Mouse (Mus musculus): ENCODE data around the gene Pagr1a. TPM values are rescaled to one million over a fixed set of nuclear protein-coding genes. Genes with fewer than 3 reads are reported as not detected.

Pagr1a gene
- polyA plus RNA-seq, 1 experiment from 2014 or later: 62.5 TPM

Small RNAs within 50 kb of the gene (microRNA-seq; reads per million reads assigned to microRNA genes)
- not detected for gene Gm44343

Other genes with a start within 250 kb of the Pagr1a start
- gene Ypel3, start 240.4 kb downstream of the Pagr1a start, polyA plus RNA-seq (2015; fragmentation: Nextera tagmentation; extraction: Ambion mirVana): 81.9 and 93.0 TPM in 2 replicates
- gene Tbx6, start 235.9 kb downstream of the Pagr1a start, polyA plus RNA-seq (2015; fragmentation: Nextera tagmentation; extraction: Ambion mirVana): 0.46 and 0.66 TPM in 2 replicates
- gene Ppp4c, start 224.9 kb downstream of the Pagr1a start, polyA plus RNA-seq (2015; fragmentation: Nextera tagmentation; extraction: Ambion mirVana): 237 and 240 TPM in 2 replicates
- gene Fam57b, start 219.7 kb downstream of the Pagr1a start, polyA plus RNA-seq (2015; fragmentation: Nextera tagmentation; extraction: Ambion mirVana): 0.73 and 0.74 TPM in 2 replicates
- gene 4930451I11Rik, start 185.7 kb downstream of the Pagr1a start, polyA plus RNA-seq (2015; fragmentation: Nextera tagmentation; extraction: Ambion mirVana): not detected in 2 replicates
- 0.62 and 0.74 TPM in 2 replicates for gene Doc2a, start 169.9 kb downstream of the Pagr1a start, polyA plus RNA-seq (2015; fragmentation: Nextera tagmentation; extraction: Ambion mirVana)
- gene Hirip3, start 155.4 kb downstream of the Pagr1a start, polyA plus RNA-seq (2015; fragmentation: Nextera tagmentation; extraction: Ambion mirVana): 28.5 and 28.8 TPM in 2 replicates
- gene Ino80e, start 155.0 kb downstream of the Pagr1a start, polyA plus RNA-seq (2015; fragmentation: Nextera tagmentation; extraction: Ambion mirVana): 60.1 and 68.3 TPM in 2 replicates
- gene Taok2, start 132.6 kb downstream of the Pagr1a start, polyA plus RNA-seq (2015; fragmentation: Nextera tagmentation; extraction: Ambion mirVana): 38.3 and 40.1 TPM in 2 replicates
- gene Tmem219, start 94.4 kb downstream of the Pagr1a start, polyA plus RNA-seq (2015; fragmentation: Nextera tagmentation; extraction: Ambion mirVana): 32.0 and 33.4 TPM in 2 replicates
- 15.0 and 15.1 TPM in 2 replicates for gene Kctd13, start 88.5 kb downstream of the Pagr1a start, polyA plus RNA-seq (2015; fragmentation: Nextera tagmentation; extraction: Ambion mirVana)
- gene Asphd1, start 67.8 kb downstream of the Pagr1a start, polyA plus RNA-seq (2015; fragmentation: Nextera tagmentation; extraction: Ambion mirVana): 0.37 and 0.44 TPM in 2 replicates
- gene Sez6l2, start 66.8 kb downstream of the Pagr1a start, polyA plus RNA-seq (2015; fragmentation: Nextera tagmentation; extraction: Ambion mirVana): 1.5 and 2.3 TPM in 2 replicates
- gene Cdipt, start 41.4 kb downstream of the Pagr1a start, polyA plus RNA-seq (2015; fragmentation: Nextera tagmentation; extraction: Ambion mirVana): 113 and 119 TPM in 2 replicates
- gene Cdiptos, start 41.3 kb downstream of the Pagr1a start, polyA plus RNA-seq (2015; fragmentation: Nextera tagmentation; extraction: Ambion mirVana): 2.1 and 2.4 TPM in 2 replicates
- 27.2 and 29.1 TPM in 2 replicates for gene Mvp, start 2.7 kb downstream of the Pagr1a start, polyA plus RNA-seq (2015; fragmentation: Nextera tagmentation; extraction: Ambion mirVana)
- 1.0 TPM in 1 of 2 replicates, not detected in the other for gene Pagr1b, start 868 bp downstream of the Pagr1a start, polyA plus RNA-seq (2015; fragmentation: Nextera tagmentation; extraction: Ambion mirVana)
- 25.0 and 63.8 TPM in 2 replicates for gene Gm42742, start 3.7 kb upstream of the Pagr1a start, polyA plus RNA-seq (2015; fragmentation: Nextera tagmentation; extraction: Ambion mirVana)
- 5.9 and 8.1 TPM in 2 replicates for gene Prrt2, start 3.9 kb upstream of the Pagr1a start, polyA plus RNA-seq (2015; fragmentation: Nextera tagmentation; extraction: Ambion mirVana)
- 67.7 and 69.7 TPM in 2 replicates for gene Maz, start 9.7 kb upstream of the Pagr1a start, polyA plus RNA-seq (2015; fragmentation: Nextera tagmentation; extraction: Ambion mirVana)
- gene Kif22, start 25.1 kb upstream of the Pagr1a start, polyA plus RNA-seq (2015; fragmentation: Nextera tagmentation; extraction: Ambion mirVana): 93.5 and 101 TPM in 2 replicates
- 14.5 and 34.1 TPM in 2 replicates for gene Zg16, start 70.0 kb upstream of the Pagr1a start, polyA plus RNA-seq (2015; fragmentation: Nextera tagmentation; extraction: Ambion mirVana)
- 4.7 and 5.0 TPM in 2 replicates for gene AI467606, start 74.0 kb upstream of the Pagr1a start, polyA plus RNA-seq (2015; fragmentation: Nextera tagmentation; extraction: Ambion mirVana)
- gene Qprt, start 104.9 kb upstream of the Pagr1a start, polyA plus RNA-seq (2015; fragmentation: Nextera tagmentation; extraction: Ambion mirVana): 6.1 and 7.4 TPM in 2 replicates
- 0.64 and 1.0 TPM in 2 replicates for gene Spn, start 120.5 kb upstream of the Pagr1a start, polyA plus RNA-seq (2015; fragmentation: Nextera tagmentation; extraction: Ambion mirVana)
- gene Cd2bp2, start 178.7 kb upstream of the Pagr1a start, polyA plus RNA-seq (2015; fragmentation: Nextera tagmentation; extraction: Ambion mirVana): 44.1 and 46.6 TPM in 2 replicates
- 24.3 and 24.4 TPM in 2 replicates for gene Tbc1d10b, start 191.1 kb upstream of the Pagr1a start, polyA plus RNA-seq (2015; fragmentation: Nextera tagmentation; extraction: Ambion mirVana)
- 18.6 and 31.0 TPM in 2 replicates for gene Mylpf, start 191.5 kb upstream of the Pagr1a start, polyA plus RNA-seq (2015; fragmentation: Nextera tagmentation; extraction: Ambion mirVana)
- gene Zfp553, start 215.7 kb upstream of the Pagr1a start, polyA plus RNA-seq (2015; fragmentation: Nextera tagmentation; extraction: Ambion mirVana): 33.9 and 34.8 TPM in 2 replicates
- 17.7 and 19.2 TPM in 2 replicates for gene Sept1, start 215.8 kb upstream of the Pagr1a start, polyA plus RNA-seq (2015; fragmentation: Nextera tagmentation; extraction: Ambion mirVana)
- 57.9 and 63.1 TPM in 2 replicates for gene Zfp771, start 226.9 kb upstream of the Pagr1a start, polyA plus RNA-seq (2015; fragmentation: Nextera tagmentation; extraction: Ambion mirVana)
- 164 and 181 TPM in 2 replicates for gene Dctpp1, start 243.4 kb upstream of the Pagr1a start, polyA plus RNA-seq (2015; fragmentation: Nextera tagmentation; extraction: Ambion mirVana)